Mouse (Mus musculus): ENCODE measurements at regions not wholly inside any gene's neighbourhood (a gene's known extent, or its start where the extent isn't known, plus 50 kb on each side); places are given as distances from the start of the nearest gene placed in this dataset.

DNA sequence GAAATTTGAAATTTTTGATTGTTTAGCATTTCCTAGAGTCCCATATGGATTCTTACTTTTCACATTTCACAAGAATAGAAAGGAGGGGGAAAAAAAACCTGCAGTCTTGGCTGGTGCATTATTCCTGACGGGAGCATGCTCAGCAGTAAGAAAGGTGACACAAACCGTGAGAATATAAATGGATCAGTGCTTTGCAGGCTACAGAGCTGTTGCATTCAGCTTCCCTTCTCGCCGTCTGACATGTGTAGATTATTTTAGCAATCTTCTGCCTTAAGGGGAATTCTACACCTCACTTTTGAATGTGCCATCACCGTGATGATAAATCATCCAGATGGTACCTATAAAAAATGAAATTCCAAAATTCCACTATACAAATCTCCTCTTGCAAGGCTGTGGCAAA, 55.3 kb downstream of the Crygf start:
- DNase-seq (ENCODE audit: low spot score in 2 of 2): peak in 1 of 2 experiments; percentile 33

DNA sequence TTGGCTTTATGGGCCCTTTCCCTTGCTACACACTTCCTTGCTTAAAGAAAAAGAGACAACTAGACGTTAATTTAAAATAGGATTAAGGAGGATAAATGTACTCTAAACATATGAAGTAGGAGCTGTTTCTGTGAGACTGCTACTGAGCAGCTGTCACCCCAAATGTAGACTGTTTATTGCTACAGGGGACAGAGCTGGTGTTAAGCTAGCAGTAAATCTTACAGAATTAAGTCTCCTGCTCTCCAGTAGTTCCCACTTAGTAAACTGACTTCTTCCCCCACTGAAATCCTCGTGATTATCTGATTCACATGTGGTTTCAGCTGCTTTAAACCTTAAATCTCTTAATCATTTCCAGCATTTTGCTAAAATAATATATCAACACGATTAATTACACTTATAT, 74.1 kb downstream of the Crygf start:
- no peak for DNase-seq (ENCODE audit: low spot score in 2 of 2)

DNA sequence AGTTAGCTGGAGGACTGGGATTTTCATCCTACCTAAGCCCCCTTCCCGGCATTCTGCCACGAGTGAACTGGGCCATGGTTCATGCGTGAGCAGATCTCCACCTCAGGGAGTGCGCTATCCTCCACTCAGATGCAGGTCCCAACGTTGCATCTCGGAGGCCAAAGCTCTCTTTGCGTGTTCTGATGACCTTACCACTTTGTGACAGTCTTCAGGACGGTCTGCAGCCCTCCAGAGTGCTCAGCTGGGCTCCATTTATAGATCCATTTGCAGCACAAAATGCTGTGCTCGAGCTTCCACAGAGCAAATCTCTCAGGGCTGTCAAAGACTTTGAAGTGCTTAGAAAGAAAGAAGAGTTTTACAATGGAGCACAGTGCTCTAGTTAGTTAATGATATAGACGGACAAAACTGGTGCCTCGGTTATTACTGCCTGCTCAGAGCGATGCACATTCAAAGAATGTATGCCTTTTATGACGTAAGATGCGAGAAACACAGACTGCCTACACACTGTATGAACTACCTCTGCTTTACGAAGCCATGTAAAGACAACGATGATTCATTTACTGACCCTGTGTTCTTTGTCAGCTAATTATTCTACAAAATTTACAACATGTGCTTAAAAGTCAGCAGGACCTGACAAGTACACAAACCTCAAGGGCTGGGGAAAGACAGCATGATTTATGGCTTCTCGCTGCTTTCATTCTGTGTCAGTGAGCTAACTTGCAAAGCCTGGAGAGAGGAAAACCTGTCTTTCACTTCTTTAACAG, 77.8 kb downstream of the Crygf start:
- DNase-seq (ENCODE audit: low spot score in 2 of 2): no peak
